Mouse (Mus musculus): ENCODE measurements around the gene Tbccd1.

Gene Tbccd1

GRCm38 (mm10) chr16:22872397-22872796 lies 14.9 kb upstream of the Tbccd1 start:
- DNase-seq (ENCODE audit: low read depth, low spot score), result no peak

GRCm38 (mm10) chr16:22856773-22857172 lies 696 bp downstream of the Tbccd1 start:
- DNase-seq (ENCODE audit: low read depth, low spot score), result no peak

- DNase-seq (ENCODE audit: low read depth, low spot score), result no peak
These were observed 4.8 kb downstream of the Tbccd1 start for GRCm38 (mm10) chr16:22852709-22853108.

- no peak for DNase-seq (ENCODE audit: low read depth, low spot score)
These were observed 9.1 kb downstream of the Tbccd1 start for GRCm38 (mm10) chr16:22848331-22848730.

- DNase-seq (ENCODE audit: low read depth, low spot score), result no peak
These were observed 9.8 kb downstream of the Tbccd1 start for GRCm38 (mm10) chr16:22847686-22848085.

DNA sequence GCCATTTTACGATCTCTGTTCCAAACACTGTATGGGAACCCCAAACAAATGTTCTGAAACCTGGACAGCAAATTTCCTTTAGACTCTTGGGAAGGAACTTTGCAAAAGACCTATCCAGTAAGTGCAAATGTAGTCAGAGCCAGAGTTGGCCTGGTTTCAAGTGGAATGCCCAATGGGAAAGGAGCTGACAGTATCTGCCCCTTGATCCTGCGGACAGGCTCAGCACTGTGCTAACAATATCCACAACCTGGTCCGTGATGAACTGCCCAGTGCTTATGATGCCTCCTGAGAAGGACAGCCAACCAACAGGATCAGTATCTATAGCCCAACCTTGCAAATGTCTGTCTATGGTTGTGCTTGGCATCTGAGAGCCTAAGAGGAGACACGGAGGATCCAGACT lies 12.0 kb downstream of the Tbccd1 start:
- DNase-seq (ENCODE audit: low read depth, low spot score), result no peak

DNA sequence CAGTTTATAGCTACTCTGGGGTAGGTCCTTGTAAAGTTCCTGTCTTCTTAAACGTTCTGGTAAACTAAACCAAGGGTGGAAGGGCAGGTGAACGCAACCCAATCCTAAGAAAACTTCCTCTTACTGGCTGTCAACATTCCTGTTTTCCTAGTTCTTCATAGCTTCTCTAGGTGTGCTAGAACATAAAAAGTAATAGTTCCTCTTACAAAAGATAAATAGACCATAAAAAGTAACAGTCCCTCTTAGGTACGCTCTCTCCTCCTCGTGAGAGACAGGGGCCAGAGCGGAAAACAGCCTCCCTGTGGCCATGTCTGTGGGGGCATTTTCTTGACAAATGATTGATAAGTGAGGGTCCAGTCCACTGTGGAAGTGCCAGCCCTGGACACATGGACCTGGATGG lies 12.6 kb downstream of the Tbccd1 start:
- DNase-seq (ENCODE audit: low read depth, low spot score), result no peak

DNA sequence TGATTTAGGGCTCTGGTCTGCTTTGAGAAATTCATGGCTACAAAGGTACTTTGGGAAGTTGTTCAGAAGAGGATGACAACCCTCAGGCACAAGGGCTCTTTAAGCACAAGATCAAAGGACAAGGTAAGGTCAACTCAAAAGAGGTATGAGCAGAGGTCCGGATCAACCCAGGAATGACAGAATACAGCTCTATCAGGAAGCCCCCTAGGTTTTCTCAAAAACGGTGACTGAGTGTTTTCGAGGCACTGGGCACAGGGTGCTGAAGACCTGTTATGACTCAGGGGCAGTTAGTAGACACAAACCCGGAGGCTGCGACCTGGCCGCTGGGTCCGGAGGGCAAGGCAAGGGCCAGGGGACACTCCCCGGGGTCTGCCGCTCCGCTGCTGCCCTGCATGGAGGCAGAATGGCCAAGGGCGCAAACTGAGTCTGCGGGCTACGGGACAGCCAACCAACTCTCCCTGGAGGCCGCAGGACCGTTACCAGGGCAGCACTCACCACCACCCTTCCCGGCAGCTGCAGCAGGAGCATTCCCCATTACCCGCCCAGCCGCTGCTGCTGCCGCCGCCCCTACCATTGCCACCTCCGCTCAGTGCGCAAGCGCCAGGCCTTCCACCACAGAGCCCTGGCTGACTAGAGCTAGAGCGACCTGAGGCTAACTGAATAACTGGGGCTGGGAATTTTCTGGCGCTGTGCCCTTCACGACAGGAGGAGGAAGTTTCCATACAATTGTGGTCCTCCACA lies 13.2 kb downstream of the Tbccd1 start:
- peak; percentile 43 for DNase-seq (ENCODE audit: low read depth, low spot score)

DNA sequence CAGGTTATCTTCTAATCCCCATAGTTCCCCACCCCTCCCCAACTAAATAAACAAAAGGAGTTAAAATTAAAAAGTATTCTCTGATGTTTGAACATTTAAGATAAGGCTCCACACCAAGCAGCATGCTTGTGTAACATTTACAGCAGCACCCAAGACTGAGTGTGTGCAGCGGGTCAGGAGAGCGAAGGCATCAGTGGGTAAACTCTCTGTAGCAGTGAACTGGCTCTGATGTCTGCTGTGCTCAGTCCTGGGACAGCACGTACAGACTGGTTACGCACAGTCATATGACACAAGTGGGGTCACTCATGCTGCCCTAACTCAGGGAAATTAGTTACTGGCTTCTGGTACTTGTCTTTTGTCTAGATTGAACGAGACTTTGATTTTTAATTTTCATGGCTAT lies 14.6 kb downstream of the Tbccd1 start:
- no peak for DNase-seq (ENCODE audit: low read depth, low spot score)

DNA sequence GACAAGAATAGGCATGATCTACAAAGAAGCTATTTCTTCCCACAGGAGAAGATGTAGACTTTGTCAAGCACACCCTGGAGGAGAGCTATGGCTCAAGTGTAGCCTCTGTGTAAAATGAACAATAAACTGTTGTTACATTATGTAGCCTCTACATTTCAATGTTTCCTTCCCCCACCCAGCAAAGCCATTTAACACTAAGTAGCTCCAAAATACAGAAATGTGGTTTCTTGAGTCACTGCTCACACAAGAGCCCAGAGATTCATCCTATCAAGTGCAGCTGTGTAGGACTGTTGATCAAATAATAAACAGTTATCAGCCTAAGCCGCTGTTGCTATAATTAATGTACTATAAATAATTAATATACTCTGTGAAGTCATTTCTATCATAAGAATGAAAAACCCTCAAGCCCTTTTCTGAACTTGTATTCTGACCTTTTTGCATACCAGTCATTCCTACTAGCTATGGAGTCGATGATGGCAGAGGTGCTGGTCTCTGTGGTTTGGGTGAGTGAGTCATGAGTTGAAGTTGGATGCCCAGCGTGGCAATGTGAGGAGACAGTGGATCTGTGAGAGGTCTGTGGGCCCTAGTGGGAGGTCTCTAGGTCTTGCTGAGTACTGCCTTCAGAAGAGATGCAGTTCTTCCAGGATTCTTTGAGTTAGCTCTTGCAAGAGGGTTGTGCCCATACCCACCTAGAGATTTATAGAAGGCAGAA lies 18.2 kb downstream of the Tbccd1 start:
- DNase-seq (ENCODE audit: low read depth, low spot score), result no peak

DNA sequence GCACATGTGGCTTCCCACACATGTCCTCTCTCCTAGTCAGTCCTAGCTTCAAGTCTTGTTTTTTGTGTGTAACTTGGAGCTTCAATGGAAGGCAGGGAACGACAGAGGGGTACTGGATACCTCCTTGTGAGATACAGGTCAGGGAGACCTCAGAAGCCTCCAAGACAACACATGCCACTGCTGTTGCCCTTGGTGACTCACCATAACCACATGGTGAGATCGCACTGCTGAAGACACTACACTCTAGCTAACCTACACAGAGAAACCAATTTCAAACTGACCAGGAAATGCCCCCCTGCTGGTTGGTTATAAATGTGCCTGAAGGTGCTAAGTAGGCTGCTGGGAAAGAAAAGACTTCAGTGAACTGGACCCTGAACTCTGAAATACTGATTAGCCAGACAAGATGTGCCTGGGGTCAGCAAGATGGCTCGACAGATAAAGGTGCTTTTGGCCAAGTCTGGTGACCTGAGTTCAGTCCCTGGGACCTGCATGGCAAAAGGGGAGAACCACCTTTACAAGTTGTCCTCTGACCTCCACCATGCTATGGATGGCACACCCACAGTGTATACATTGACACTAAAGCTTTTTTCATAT lies 24.4 kb downstream of the Tbccd1 start:
- no peak for DNase-seq (ENCODE audit: low read depth, low spot score)

DNA sequence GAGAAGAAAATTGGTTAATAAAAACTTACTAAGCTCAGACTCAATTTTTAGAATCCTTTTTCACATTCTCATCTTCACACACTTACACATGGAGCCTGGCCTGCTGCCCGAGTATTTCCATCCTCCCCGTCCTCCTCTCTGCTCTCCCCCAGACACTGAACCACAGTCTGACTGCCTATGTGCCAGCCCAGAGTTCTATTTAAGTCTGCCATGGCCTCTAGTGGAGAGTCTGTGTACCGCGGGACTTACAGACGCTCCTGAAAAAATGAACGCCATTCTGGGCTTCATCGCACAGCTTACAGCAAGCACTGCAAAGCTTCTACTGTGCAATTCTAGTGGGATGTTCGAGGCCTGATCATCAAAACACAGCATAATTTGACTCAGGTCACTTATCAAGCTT lies 36.7 kb downstream of the Tbccd1 start:
- no peak for DNase-seq (ENCODE audit: low read depth, low spot score)

GRCm38 (mm10) chr16:22811477-22811876 lies 46.0 kb downstream of the Tbccd1 start, which contains the start of gene Crygs:
Crygs (minus strand) TSS chr16:22811577.
- no peak for DNase-seq (ENCODE audit: low read depth, low spot score)

GRCm38 (mm10) chr16:22807468-22808070 lies 49.9 kb downstream of the Tbccd1 start:
- DNase-seq (ENCODE audit: low read depth, low spot score), result peak; percentile 33

- no peak for DNase-seq (ENCODE audit: low read depth, low spot score)
These were observed 54.7 kb downstream of the Tbccd1 start for GRCm38 (mm10) chr16:22802786-22803185.

DNA sequence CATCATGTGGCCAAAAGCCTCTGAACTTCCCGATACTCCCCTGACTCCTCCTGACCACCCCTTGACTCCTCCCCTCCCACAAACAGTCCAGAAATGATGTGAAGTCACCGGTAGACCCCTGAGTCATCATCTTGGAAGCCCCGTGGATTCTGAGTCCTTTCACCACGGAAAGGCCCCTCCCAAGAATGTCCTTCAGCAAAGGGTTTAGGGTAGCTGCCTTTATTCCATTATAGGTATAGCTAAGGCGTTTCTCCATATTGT lies 56.7 kb downstream of the Tbccd1 start:
- no peak for DNase-seq (ENCODE audit: low read depth, low spot score)

DNA sequence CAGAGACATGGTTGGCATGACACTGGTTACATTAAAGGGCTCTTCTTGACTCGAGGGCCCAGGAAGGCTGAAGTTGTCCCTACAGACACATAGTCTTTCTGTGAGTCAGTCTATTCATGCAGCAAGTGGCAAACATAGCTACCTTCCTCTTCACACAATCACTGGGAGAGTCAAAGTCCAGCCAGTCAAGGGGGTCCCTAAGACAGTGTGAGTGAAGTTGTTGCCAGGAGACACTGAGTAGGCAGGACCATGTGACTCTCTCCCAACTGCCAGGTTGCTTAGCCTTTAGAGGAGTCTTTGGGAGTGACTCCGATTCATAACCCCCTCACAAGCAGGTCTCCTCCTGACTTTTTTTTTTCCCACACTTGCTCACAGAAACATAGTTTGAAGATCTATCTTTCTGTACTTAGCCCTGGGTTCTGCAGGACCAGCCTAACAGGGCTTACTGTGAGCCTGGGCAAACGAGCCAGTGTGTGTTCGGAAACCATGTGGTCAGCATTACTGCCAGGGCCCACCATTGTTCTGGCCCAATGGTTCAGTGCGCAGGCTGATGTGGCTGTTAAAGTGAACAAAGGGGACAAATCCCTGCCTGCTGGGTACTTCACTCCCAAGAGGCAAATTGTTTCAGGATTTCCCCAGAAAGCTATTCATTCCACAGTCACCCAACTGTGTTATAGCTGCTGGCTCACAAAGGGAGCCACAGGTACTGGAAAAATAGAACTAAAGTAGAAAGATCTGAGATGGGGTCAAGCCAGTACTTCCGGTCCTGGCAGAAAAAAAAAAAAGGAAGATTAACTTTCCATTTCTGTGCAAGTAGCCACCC lies 57.2 kb downstream of the Tbccd1 start:
- peak; percentile 28 for DNase-seq (ENCODE audit: low read depth, low spot score)

- no peak for DNase-seq (ENCODE audit: low read depth, low spot score)
These were observed 58.9 kb downstream of the Tbccd1 start for GRCm38 (mm10) chr16:22798520-22798919.

- DNase-seq (ENCODE audit: low read depth, low spot score), result no peak
These were observed 59.9 kb downstream of the Tbccd1 start for GRCm38 (mm10) chr16:22797521-22797920.

- DNase-seq (ENCODE audit: low read depth, low spot score), result no peak
These were observed 62.0 kb downstream of the Tbccd1 start for GRCm38 (mm10) chr16:22795497-22795896.

GRCm38 (mm10) chr16:22791235-22791634 lies 66.2 kb downstream of the Tbccd1 start:
- no peak for DNase-seq (ENCODE audit: low read depth, low spot score)

DNA sequence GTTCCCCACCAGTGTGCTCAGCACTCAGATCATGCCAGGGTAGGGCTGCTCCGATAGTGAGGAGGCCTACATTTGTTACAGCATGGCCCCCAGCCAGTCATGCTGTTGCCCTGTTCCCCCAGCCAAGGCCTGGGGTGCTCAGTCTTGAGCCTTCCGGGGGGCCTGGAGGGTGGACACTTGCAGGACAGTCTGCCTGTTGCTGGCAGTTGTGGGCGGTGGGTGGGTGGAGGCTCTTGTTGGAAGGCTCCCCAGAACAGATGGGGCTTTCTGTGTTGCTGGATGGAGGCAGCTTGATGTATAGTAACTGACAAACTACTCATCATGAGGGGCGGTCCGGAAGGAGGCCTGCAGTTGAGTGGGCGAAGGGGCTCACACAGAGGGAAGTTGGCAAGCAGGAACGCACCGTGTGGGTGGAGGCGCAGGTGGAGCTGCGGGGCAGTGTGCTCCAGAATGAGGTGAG lies 67.5 kb downstream of the Tbccd1 start:
- no peak for DNase-seq (ENCODE audit: low read depth, low spot score)
